Mouse (Mus musculus): ENCODE results near the gene Dync2li1.

Dync2li1 gene

GRCm38 (mm10) chr17:84626276-84626856, at the start of gene Dync2li1:
Dync2li1 (plus strand) TSS chr17:84626496.
- DNase-seq: peak; percentile 95 to 96

GRCm38 (mm10) chr17:84576621-84577293, 49.5 kb upstream of the Dync2li1 start:
- no peak for DNase-seq

DNA sequence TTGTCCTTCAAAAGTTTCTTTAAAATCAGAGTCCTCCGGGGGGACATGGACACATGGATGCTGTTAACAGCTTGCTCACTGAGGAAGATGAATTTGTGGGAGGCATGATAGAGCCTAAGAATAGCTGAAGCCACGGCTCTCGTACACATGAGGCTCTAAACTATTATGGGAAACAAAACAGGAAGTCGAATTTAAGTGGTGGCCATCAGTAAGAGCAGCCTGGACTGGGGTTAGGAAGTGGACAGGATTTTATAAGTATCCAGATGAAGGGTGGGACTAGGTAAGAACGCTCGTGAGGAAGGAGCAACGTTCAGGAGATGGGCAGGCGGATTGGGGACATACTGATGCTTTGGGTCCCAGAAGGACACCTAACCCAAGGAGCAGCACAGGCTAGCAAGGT, 47.0 kb upstream of the Dync2li1 start:
- no peak for DNase-seq

- no peak for DNase-seq
These were observed 46.5 kb upstream of the Dync2li1 start for GRCm38 (mm10) chr17:84579817-84580216.

GRCm38 (mm10) chr17:84580821-84581220, 45.5 kb upstream of the Dync2li1 start:
- no peak for DNase-seq

DNA sequence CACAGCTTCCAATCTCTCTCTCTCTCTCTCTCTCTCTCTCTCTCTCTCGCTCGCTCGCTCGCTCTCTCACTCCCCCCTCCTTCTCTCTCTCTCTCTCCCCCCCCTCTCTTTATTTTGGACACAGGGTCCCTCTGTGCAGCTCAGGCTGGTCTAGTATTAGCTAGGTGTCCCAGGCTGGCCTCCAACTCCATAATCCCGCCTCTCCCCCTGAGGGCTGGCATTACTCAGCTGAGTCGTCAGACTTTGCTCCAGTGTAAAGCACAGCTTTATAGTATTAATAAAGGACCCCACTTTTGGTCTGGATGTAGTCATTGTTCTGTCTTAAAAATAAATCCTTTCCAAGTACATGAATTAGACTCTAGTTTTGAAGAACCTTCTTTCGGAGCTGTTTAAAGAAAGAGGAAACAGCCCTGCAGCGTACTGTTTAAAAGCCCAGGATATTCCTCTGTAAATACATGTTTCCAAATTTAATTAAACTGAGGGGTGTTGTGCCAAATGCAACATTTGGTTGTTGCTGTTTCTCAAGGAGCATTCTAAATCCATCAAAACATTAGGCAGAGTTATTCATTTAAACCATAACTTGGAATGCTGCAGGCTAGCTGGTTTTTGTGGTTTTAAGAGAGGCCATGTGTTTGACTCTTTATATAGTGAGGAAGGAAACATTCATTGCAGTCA, 44.4 kb upstream of the Dync2li1 start:
- DNase-seq: peak in 1 of 2 experiments; percentile 21

GRCm38 (mm10) chr17:84584107-84584506, 42.2 kb upstream of the Dync2li1 start:
- no peak for DNase-seq

DNA sequence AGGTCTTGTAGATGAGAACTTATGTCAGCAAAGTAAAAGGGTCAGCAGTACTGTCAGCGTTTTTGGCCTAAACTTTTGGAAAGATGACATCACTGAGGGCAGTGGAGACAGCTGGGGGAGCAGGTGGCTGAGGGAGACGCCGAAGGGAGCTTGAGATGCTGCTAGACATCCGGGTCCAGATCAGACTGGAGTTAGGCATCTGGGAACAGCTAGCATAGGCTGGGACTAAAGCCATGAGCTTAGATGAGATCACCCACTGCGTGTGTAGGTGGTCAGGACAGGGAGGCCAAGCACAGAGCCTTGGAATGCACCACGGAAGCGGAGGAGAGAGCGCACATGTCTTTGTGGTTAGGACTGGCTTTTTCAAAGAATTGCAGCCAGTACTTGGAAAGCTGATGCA, 41.2 kb upstream of the Dync2li1 start:
- DNase-seq: peak; percentile 41 to 45

DNA sequence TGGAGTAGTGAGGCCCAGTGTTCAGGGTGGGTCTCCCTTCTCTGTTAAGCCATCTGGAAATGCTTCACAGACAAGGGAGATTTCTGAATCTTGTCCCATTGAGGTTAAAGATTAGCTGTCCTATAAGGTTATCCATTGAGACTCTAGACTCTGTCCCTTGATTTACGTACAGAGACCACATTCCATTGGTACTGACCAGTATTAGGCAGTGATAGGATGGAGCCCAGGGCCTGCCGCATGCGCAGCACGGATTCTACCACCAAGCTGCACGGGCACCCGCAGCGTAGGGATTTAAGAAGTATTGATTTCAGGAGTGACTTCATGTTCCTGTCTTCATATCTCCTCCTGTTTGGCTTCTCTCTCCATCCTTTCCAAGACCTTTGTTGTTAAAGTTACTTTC, 36.2 kb upstream of the Dync2li1 start:
- DNase-seq: no peak

- DNase-seq: no peak
These were observed 34.7 kb upstream of the Dync2li1 start for GRCm38 (mm10) chr17:84591431-84592150.

- DNase-seq: no peak
These were observed 30.3 kb upstream of the Dync2li1 start for GRCm38 (mm10) chr17:84596015-84596441.

GRCm38 (mm10) chr17:84596501-84596900, 29.8 kb upstream of the Dync2li1 start:
- DNase-seq: no peak

- no peak for DNase-seq
These were observed 28.4 kb upstream of the Dync2li1 start for GRCm38 (mm10) chr17:84597859-84598258.

- DNase-seq: no peak
These were observed 27.4 kb upstream of the Dync2li1 start for GRCm38 (mm10) chr17:84598928-84599327.

DNA sequence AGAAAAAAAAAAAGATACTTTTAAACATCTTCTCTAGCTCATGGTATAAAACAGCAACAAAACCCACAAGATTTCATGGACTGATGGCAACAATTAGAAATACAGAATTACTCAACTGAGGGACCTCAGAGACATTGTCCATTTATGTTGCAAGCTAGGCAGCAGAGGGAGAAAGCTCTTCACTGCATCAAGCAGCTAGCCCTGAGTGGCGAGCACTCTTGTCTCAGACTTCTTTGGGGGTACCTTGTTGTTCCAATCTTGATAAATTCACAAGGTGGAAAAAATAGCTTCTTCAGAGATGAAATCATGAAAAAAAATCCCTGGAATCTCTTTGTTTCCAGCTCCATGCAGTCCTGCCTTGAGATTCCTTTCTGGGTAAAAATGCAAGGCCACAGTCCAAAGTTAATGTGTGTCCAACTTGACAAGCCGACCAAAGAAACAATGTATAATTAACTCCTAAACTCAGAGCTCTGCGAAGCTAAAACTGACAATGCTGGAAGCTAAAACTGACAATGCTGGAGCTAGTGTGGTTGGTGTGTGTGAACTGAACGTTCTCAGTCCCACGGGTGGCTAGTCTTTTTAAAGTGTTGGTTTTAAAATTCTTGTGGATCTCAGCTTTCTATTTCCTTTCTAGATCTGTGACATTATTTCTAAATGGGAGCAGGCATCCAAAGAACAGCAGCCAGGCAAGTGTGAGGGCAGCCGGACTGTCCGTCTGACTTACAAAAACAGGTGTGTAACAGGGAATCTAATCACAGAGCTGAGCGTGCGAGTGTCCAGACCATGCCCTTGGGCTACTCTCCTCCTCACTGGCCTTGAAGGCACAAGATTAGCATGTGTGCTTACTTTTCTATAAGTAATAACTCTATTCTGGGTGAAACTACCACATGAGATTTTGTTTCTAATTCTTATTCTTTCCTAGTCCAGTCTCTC, 26.0 kb upstream of the Dync2li1 start:
- no peak for DNase-seq

DNA sequence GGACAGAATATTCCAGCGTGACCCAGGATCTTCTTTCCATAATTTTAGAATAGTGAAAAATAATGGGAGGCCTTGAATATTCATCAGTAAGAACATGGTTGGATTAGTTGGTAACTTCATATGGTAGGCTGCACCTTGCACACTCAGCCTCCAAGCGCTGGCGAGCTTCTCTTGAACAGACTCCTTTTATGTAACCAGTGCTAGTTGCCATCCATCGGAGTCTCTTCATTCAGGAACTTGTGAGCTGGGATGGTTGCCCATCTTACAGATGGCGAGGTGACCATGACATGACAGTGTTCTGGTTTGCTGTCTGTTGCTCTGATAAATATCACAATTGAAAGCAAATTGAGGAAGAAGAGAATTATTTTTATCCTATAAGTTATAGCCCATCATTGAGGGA, 24.5 kb upstream of the Dync2li1 start:
- peak; percentile 24 to 29 for DNase-seq

GRCm38 (mm10) chr17:84603202-84603627, 23.1 kb upstream of the Dync2li1 start:
- no peak for DNase-seq

DNA sequence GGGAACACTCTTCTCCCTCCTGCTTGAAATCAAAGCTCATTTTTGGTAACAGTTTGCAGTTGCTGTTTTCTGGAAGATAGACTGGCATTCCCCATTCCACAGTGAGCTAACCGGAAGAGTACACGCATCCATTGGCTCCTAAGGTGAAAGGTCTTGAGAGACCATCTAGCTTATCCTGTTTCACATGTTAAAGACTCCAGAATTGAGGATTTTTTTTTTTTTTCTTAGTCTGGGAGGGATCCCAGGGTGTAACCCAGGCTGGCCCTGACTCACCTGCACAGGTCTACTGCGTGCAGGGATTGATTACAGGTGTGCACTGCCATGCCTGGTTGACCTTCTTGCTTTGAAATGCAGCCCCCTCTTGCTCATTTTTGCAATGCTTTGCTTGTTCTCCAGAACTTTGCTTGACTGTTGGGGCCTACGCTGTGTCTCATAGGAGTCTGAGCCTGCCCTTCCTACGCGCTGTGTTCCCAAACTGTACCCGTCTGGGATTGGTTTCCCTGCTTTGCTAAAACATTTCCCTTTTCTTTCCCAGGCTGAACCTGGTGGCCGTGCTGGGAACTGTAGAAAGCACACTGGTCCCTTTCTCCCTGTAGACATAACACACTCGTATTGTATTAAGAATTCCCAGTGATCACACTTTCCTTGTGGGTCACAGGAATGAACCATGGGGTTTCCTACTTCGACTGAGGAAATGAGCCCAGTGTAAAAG, 22.4 kb upstream of the Dync2li1 start:
- DNase-seq: no peak

- DNase-seq: no peak
These were observed 19.3 kb upstream of the Dync2li1 start for GRCm38 (mm10) chr17:84606976-84607375.

DNA sequence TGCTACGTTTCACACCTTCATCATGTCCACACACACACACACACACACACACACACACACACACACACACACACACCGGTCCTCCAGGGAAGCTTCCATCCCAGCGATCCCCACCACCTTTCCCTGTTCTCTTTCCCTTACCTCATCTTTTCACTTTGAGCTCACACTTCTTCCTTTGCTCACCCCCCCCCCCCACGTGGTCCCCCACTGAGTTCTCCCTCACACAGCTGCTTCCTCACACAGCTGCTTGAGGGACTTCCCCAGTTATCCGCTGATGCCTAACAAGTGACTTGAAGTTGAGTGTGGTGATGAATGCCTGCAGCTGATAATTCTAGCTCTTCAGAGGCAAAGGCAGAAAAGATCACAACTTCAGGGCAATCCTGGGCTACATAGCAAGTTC, 18.7 kb upstream of the Dync2li1 start:
- no peak for DNase-seq

DNA sequence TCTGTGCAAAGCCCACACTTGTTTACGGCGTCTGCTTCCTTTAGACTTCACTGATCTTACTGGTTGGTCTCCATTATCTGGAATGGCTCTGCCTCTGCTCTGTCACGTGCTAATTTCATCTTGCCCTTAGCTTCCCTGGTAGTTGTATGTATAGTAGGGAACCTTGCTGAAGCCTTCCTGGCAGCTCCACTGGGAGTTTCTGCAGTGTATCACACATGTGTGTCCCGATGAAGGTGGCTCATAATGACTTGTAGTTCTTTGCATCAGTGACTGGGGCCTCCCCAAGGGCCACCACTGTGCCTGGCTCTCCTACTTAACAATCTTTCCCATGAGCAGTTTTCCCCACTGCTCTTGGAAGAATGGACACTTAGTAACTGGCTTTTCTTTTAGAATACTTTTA, 17.7 kb upstream of the Dync2li1 start:
- DNase-seq: no peak

GRCm38 (mm10) chr17:84611500-84611899, 14.8 kb upstream of the Dync2li1 start:
- no peak for DNase-seq
